Mouse (Mus musculus): ENCODE measurements at regions not wholly inside any gene's neighbourhood (a gene's known extent, or its start where the extent isn't known, plus 50 kb on each side); places are given as distances from the start of the nearest gene placed in this dataset.

DNA sequence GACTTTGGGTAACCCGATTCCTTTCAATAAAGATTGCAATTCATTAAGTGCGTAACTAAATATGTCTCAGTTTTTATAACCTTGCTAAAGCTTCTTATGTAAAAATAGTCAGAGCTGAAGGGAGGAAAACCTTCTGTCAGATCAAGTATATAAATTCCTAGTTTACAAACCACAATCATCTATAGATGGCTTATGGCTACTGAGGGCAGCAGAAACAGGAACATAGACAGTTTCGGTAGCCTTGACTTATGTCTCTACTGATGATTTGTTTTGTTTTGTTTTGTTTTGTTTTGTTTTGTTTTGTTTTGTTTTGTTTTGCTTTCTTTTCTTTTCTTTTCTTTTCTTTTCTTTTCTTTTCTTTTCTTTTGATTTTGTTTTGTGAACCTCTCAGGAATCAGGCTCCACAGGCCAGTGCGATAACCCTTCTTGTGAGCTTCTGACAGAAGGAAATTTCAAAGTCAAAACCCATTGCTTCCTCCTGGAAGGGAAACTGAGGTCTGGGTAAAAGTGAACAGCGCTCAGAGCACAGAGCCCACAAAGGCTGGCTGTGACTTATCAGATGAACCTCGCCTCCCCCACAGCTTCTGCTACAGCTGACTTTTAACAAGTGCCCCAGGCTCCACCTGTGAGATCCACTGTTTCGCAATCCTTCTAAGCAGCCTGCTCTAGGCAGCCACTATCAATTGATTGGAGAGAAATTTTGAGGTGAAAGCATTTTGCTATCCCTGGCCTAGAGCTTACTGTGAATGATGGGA lies 391.8 kb upstream of the Zfp462 start:
- no peak overlapping the region for H3K9ac ChIP-seq (ENCODE audit: low read length)
- no peak overlapping the region for H3K27ac ChIP-seq (replicated peaks in 1 of 2; ENCODE audit: control insufficient read depth in 1 of 2, insufficient read depth in 1 of 2, low read depth in 2 of 2, low read length in 2 of 2)
- H3K36me3 ChIP-seq (ENCODE audit: control insufficient read depth, insufficient read depth, low read length): no peaks in the 10 kb centered on the region
- no peaks in the 10 kb centered on the region for H3K9me3 ChIP-seq (ENCODE audit: control insufficient read depth, low read length)
- no peaks in the 10 kb centered on the region for H3K4me1 ChIP-seq (ENCODE audit: control insufficient read depth in 2 of 2, insufficient read depth in 2 of 2, low read length in 2 of 2)
- H3K4me2 ChIP-seq (ENCODE audit: low read length): no peak overlapping the region
- WGBS: 80% methylated on average over 7 of the region's 7 CpGs
- no peak overlapping the region for H3K4me3 ChIP-seq (ENCODE audit: control insufficient read depth in 1 of 2, insufficient read depth in 1 of 2, low read depth in 1 of 2, low read length in 2 of 2)
- no peak for ATAC-seq (ENCODE audit: insufficient number of reproducible peaks, insufficient read depth, low FRiP score, low read depth)
- H3K27me3 ChIP-seq (ENCODE audit: control insufficient read depth, insufficient read depth, low read length): no peaks in the 10 kb centered on the region

DNA sequence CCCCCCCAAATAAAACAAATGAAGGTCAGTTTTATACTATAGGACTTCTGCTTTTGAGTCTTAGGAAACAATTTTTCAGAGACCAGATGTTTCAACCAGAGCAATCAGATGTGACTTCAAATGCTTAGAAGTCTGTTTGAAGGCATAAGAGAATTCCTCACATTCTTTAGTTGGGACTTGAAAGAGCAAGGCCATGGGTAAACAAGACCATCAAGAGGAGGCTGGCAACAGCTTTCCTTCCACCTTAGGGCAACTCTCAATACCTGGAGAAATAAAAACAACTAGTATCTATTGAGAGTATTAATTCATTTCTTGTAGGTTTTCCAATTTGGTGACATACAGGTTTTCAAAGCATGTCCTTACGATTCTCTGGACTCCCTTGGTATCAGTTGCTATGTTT lies 381.8 kb upstream of the Zfp462 start:
- Histone ChIP-seq H3K4me3 (ENCODE audit: control insufficient read depth in 1 of 2, insufficient read depth in 1 of 2, low read depth in 1 of 2, low read length in 2 of 2) (no peak overlapping the region), H3K36me3 (ENCODE audit: control insufficient read depth, insufficient read depth, low read length) (no peaks in the 10 kb centered on the region), H3K4me2 (ENCODE audit: low read length) (no peak overlapping the region), H3K27ac (replicated peaks in 1 of 2; ENCODE audit: control insufficient read depth in 1 of 2, insufficient read depth in 1 of 2, low read depth in 2 of 2, low read length in 2 of 2) (no peak overlapping the region), H3K4me1 (ENCODE audit: control insufficient read depth in 2 of 2, insufficient read depth in 2 of 2, low read length in 2 of 2) (no peaks in the 10 kb centered on the region), H3K27me3 (ENCODE audit: control insufficient read depth, insufficient read depth, low read length) (no peaks in the 10 kb centered on the region), H3K9ac (ENCODE audit: low read length) (no peak overlapping the region), H3K9me3 (ENCODE audit: control insufficient read depth, low read length) (no peaks in the 10 kb centered on the region; the same call in 1 of the 2 replicates)
- 86% methylated on average over 1 of the region's 1 CpGs for WGBS
- no peak for ATAC-seq (ENCODE audit: insufficient number of reproducible peaks, insufficient read depth, low FRiP score, low read depth)

DNA sequence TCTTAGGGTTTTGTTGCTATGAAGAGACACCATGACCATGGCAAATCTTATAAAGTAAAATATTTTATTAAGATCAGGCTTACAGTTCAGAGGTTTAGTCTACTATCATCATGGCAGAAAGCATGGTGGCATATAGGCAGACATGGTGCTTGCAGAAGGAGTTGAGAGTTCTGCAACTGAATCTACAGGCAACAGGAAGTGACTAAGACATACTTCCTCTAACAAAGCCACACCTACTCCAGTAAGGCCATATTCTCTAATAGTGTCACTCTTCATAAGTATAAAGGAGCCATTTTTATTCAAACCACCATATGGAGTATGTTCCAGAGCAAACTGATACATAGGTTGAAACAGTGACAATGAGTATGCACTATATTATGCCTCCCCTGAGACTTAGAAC lies 371.7 kb upstream of the Zfp462 start:
- H3K27me3 ChIP-seq (ENCODE audit: control insufficient read depth, insufficient read depth, low read length): no peaks in the 10 kb centered on the region
- H3K9me3 ChIP-seq (ENCODE audit: control insufficient read depth, low read length): no peaks in the 10 kb centered on the region
- H3K9ac ChIP-seq (ENCODE audit: low read length): no peak overlapping the region
- no peaks in the 10 kb centered on the region for H3K4me1 ChIP-seq (ENCODE audit: control insufficient read depth in 2 of 2, insufficient read depth in 2 of 2, low read length in 2 of 2)
- no peak overlapping the region for H3K4me3 ChIP-seq (ENCODE audit: control insufficient read depth in 1 of 2, insufficient read depth in 1 of 2, low read depth in 1 of 2, low read length in 2 of 2)
- no peak overlapping the region for H3K27ac ChIP-seq (replicated peaks in 1 of 2; ENCODE audit: control insufficient read depth in 1 of 2, insufficient read depth in 1 of 2, low read depth in 2 of 2, low read length in 2 of 2)
- H3K4me2 ChIP-seq (ENCODE audit: low read length): no peak overlapping the region
- H3K36me3 ChIP-seq (ENCODE audit: control insufficient read depth, insufficient read depth, low read length): no peaks in the 10 kb centered on the region
- ATAC-seq (ENCODE audit: insufficient number of reproducible peaks, insufficient read depth, low FRiP score, low read depth): no peak

DNA sequence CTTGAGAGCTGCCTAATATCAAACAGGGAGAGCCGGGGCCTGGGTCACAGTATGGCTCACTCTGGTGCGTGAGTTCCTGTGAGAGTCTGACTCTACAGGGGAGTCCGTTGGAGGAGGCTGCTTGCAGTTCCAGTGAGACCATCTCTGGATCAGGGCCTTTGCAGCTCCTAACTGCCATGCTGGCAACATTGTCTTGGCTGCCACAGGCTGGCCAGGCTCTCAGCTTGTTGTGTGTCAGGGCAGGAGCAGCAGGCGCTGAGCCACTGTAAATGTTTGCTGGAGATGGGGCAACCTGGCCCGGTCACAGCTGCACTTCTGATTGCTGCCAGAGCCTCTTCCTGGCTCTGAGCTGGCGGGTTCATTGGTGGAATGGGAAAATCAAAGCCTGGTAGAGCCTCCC lies 357.7 kb upstream of the Zfp462 start:
- H3K27me3 ChIP-seq (ENCODE audit: control insufficient read depth, insufficient read depth, low read length): no peaks in the 10 kb centered on the region
- H3K36me3 ChIP-seq (ENCODE audit: control insufficient read depth, insufficient read depth, low read length): no peaks in the 10 kb centered on the region
- ATAC-seq (ENCODE audit: insufficient number of reproducible peaks, insufficient read depth, low FRiP score, low read depth): no peak
- no peak overlapping the region for H3K27ac ChIP-seq (replicated peaks in 1 of 2; ENCODE audit: control insufficient read depth in 1 of 2, insufficient read depth in 1 of 2, low read depth in 2 of 2, low read length in 2 of 2)
- H3K4me1 ChIP-seq (ENCODE audit: control insufficient read depth in 2 of 2, insufficient read depth in 2 of 2, low read length in 2 of 2): no peaks in the 10 kb centered on the region
- no peaks in the 10 kb centered on the region for H3K9me3 ChIP-seq (ENCODE audit: control insufficient read depth, low read length)
- WGBS: 70% methylated on average over 6 of the region's 6 CpGs
- H3K9ac ChIP-seq (ENCODE audit: low read length): no peak overlapping the region
- H3K4me3 ChIP-seq (ENCODE audit: control insufficient read depth in 1 of 2, insufficient read depth in 1 of 2, low read depth in 1 of 2, low read length in 2 of 2): no peak overlapping the region
- no peak overlapping the region for H3K4me2 ChIP-seq (ENCODE audit: low read length)

DNA sequence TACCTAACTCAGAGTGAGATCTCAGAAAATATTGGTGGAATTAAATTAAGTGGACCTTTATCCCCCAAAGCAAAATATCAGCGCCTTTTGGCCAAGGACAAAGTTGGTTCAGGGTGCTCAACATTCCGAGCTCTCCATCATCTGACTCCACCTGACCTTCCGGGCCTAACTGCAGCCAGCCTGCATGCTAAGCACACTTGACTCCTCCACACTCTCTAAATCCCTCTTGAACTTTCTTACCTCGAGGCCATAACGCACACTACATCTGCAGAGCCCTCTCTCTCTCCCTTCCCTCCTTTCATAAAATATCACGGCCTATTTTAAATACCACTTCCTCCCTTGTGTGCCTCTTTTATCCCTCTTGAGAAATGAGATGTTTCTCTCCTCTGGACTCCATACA lies 356.1 kb upstream of the Zfp462 start:
- no peak for ATAC-seq (ENCODE audit: insufficient number of reproducible peaks, insufficient read depth, low FRiP score, low read depth)
- 67% methylated on average over 6 of the region's 6 CpGs for WGBS
- no peak overlapping the region for H3K9ac ChIP-seq (ENCODE audit: low read length)

DNA sequence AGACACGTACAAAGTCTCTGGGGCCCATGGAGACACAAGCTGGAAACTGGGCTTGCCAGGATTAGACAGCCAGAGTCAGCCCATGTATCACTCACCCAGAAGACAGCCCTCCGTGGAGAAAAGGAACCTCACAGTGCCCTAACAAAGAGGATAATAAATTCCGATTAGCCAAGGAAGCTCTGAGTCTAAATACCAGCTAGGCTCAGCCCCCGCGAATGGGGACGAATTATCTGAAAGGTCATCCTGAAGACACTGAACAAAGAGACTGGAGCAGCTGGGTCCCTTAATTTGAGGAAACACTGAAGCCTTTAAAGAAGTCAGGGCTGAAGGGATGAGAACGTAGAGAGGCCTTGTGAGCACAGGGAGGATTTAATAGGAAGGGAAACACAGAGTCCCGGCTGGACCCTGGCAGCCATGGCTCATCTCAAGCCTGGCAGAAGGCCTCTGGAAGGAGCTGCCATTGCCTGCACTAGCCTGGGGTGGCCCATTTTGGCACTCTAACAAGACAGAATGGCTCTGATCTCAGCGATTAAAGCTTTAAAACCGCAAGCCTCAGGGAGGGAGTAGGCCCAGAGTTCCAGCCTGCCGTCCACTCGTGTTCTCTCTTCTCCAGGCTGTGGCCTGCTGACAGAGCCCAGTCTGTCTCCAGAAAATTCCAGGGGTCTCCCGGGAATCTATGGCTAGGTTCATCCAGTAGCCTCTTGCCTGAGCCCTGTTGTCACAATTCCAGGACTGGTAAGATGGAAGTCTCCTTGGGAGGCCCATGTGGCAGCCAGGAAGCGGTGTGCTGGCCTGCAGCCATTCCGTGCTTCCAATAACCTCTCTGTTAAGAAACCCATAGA lies 343.0 kb upstream of the Zfp462 start:
- Histone ChIP-seq H3K4me2 (ENCODE audit: low read length) (no peak overlapping the region), H3K9ac (ENCODE audit: low read length) (no peak overlapping the region), H3K4me1 (ENCODE audit: control insufficient read depth in 2 of 2, insufficient read depth in 2 of 2, low read length in 2 of 2) (no peaks in the 10 kb centered on the region), H3K27ac (replicated peaks in 1 of 2; ENCODE audit: control insufficient read depth in 1 of 2, insufficient read depth in 1 of 2, low read depth in 2 of 2, low read length in 2 of 2) (no peak overlapping the region), H3K9me3 (ENCODE audit: control insufficient read depth, low read length) (no peaks in the 10 kb centered on the region), H3K4me3 (ENCODE audit: control insufficient read depth in 1 of 2, insufficient read depth in 1 of 2, low read depth in 1 of 2, low read length in 2 of 2) (no peak overlapping the region), H3K36me3 (ENCODE audit: control insufficient read depth, insufficient read depth, low read length) (no peaks in the 10 kb centered on the region), H3K27me3 (ENCODE audit: control insufficient read depth, insufficient read depth, low read length) (no peaks in the 10 kb centered on the region)
- WGBS: 70% methylated on average over 15 of the region's 15 CpGs
- no peak for ATAC-seq (ENCODE audit: insufficient number of reproducible peaks, insufficient read depth, low FRiP score, low read depth)

More for the DNA sequence above, 356.1 kb upstream of the Zfp462 start:
- H3K36me3 ChIP-seq (ENCODE audit: control insufficient read depth, insufficient read depth, low read length): no peaks in the 10 kb centered on the region
- H3K4me3 ChIP-seq (ENCODE audit: control insufficient read depth in 1 of 2, insufficient read depth in 1 of 2, low read depth in 1 of 2, low read length in 2 of 2): no peak overlapping the region
- no peak overlapping the region for H3K27ac ChIP-seq (replicated peaks in 1 of 2; ENCODE audit: control insufficient read depth in 1 of 2, insufficient read depth in 1 of 2, low read depth in 2 of 2, low read length in 2 of 2)
- H3K27me3 ChIP-seq (ENCODE audit: control insufficient read depth, insufficient read depth, low read length): no peaks in the 10 kb centered on the region
- H3K4me2 ChIP-seq (ENCODE audit: low read length): no peak overlapping the region
- H3K4me1 ChIP-seq (ENCODE audit: control insufficient read depth in 2 of 2, insufficient read depth in 2 of 2, low read length in 2 of 2): no peaks in the 10 kb centered on the region
- no peaks in the 10 kb centered on the region for H3K9me3 ChIP-seq (ENCODE audit: control insufficient read depth, low read length)

DNA sequence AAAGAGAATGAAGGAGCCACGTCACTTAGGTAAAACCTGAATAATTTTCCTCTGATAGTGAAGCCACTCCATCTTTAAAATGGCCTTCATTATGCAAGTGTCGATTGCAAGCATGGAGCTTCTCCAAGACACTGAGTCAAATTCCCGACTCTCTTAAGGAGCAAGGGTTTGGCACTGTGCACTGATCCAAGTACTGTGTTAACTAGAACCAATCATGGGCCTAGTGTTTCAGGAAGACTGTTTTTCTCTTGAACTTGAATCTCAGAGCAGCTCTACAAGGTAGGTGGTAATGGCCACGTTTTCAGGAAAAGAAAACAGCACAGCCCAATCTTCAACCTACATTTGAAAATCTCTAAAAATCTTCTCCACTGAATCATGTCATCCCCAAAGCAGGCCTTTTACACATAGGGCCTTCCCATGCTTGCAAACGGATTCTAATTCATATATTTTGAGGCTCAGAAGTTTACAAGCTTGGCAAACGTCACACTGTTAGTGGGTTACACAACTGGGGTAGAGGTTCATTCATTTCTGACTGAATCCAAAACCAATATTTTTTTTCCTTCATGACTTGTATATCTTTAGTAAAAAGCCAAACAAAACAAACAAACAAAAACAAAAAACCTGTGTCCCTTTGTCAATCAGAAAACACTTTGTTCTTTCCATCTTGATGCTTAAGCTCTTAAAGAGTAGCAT lies 342.2 kb upstream of the Zfp462 start:
- Histone ChIP-seq H3K27me3 (ENCODE audit: control insufficient read depth, insufficient read depth, low read length) (no peaks in the 10 kb centered on the region), H3K9me3 (ENCODE audit: control insufficient read depth, low read length) (no peaks in the 10 kb centered on the region), H3K4me3 (ENCODE audit: control insufficient read depth in 1 of 2, insufficient read depth in 1 of 2, low read depth in 1 of 2, low read length in 2 of 2) (no peak overlapping the region), H3K9ac (ENCODE audit: low read length) (no peak overlapping the region), H3K4me1 (ENCODE audit: control insufficient read depth in 2 of 2, insufficient read depth in 2 of 2, low read length in 2 of 2) (no peaks in the 10 kb centered on the region), H3K4me2 (ENCODE audit: low read length) (no peak overlapping the region), H3K36me3 (ENCODE audit: control insufficient read depth, insufficient read depth, low read length) (no peaks in the 10 kb centered on the region), H3K27ac (replicated peaks in 1 of 2; ENCODE audit: control insufficient read depth in 1 of 2, insufficient read depth in 1 of 2, low read depth in 2 of 2, low read length in 2 of 2) (no peak overlapping the region)
- no peak for ATAC-seq (ENCODE audit: insufficient number of reproducible peaks, insufficient read depth, low FRiP score, low read depth)
- WGBS: 80% methylated on average over 6 of the region's 6 CpGs
